Mouse (Mus musculus) spleen, adult 2 months (tissue): ENCODE measurements around the gene Ccdc102a.

Experiments
- CTCF ChIP-seq: fragments of 200-500 bp; IDR thresholded peaks from 2 replicates; pipeline ENCODE4 v1.5.1; 2011; ENCODE audit warnings: mild to moderate bottlenecking, inconsistent platforms; ENCODE audit not compliant: insufficient read depth, insufficient read length, insufficient replicate concordance; ENCODE audit errors: extremely low read depth
- POLR2A ChIP-seq: fragments of 200-500 bp; IDR thresholded peaks from 2 replicates; pipeline ENCODE4 v1.6.1; 2011; ENCODE audit warnings: low read depth, low read length, inconsistent platforms

GRCm38 (mm10) chr8:94880742-94881141 lies 37.2 kb downstream of the Ccdc102a start:
- no peak for TF ChIP-seq CTCF
- TF ChIP-seq POLR2A, result no peak
